Mouse (Mus musculus) midbrain, embryonic 12.5 days (tissue): Measurements from ENCODE around the gene Nsun7. TPM values are rescaled to one million over a fixed set of nuclear protein-coding genes. Genes with fewer than 3 reads are reported as not detected.

Experiments used
- ATAC-seq: fragments of 200-750 bp; cut with Nextera tagmentation; 2 replicates; pipeline ENCODE4 v1.8.0; 2017; ENCODE audit warnings: low read depth, moderate TSS enrichment, moderate library complexity; ENCODE audit not compliant: low FRiP score
- H3K27ac ChIP-seq: fragments of 300-500 bp; sonication (generic); replicated peaks from 2 replicates; pipeline ENCODE4 v1.5.1; 2016; ENCODE audit warnings: mild to moderate bottlenecking
- H3K27me3 ChIP-seq: fragments of 300-500 bp; sonication (generic); 2 replicates; pipeline ENCODE4 v1.6.1; 2016; ENCODE audit warnings: mild to moderate bottlenecking
- H3K36me3 ChIP-seq: fragments of 300-500 bp; sonication (generic); 2 replicates; pipeline ENCODE4 v1.6.1; 2016
- H3K4me1 ChIP-seq: fragments of 300-500 bp; sonication (generic); 2 replicates; pipeline ENCODE4 v1.6.1; 2016
- H3K4me2 ChIP-seq: fragments of 300-500 bp; sonication (generic); replicated peaks from 2 replicates; pipeline ENCODE4 v1.6.1; 2016; ENCODE audit warnings: mild to moderate bottlenecking, moderate library complexity
- H3K4me3 ChIP-seq: fragments of 300-500 bp; sonication (generic); 2 replicates; pipeline ENCODE4 v1.5.1; 2016; ENCODE audit warnings: mild to moderate bottlenecking
- H3K9ac ChIP-seq: fragments of 300-500 bp; sonication (generic); replicated peaks from 2 replicates; pipeline ENCODE4 v1.6.1; 2016; ENCODE audit warnings: mild to moderate bottlenecking, moderate library complexity
- H3K9me3 ChIP-seq: fragments of 300-500 bp; sonication (generic); 2 replicates; pipeline ENCODE4 v1.6.1; 2016; ENCODE audit warnings: mild to moderate bottlenecking
- WGBS: fragments of 180-500 bp; shearing (Covaris S2); methylation state at CpG from one replicate; pipeline ENCODE4 v1.1.7; 2016; 5-methylcytosine and 5-hydroxymethylcytosine counted together
- polyA plus RNA-seq: library from polyadenylated mRNA; unstranded; fragments of >200 nt; fragmentation: Nextera tagmentation; extraction: Ambion mirVana; gene quantifications from 2 replicates; pipeline ENCODE4 v1.2.1, GENCODE M21; 2016

Nsun7 gene
- polyA plus RNA-seq, 1 experiment from 2014 or later: 1.9 TPM

- Histone ChIP-seq H3K4me1 (peaks cover 14% of the 10 kb centered on the region), H3K27me3 (no peaks in the 10 kb centered on the region), H3K36me3 (no peaks in the 10 kb centered on the region), H3K27ac (peak overlapping the region; percentile 54), H3K4me3 (no peak overlapping the region), H3K4me2 (no peak overlapping the region), H3K9ac (no peak overlapping the region), H3K9me3 (no peaks in the 10 kb centered on the region)
- ATAC-seq: no peak
- WGBS: 70% methylated on average over 6 of the region's 6 CpGs
These were observed 59.6 kb downstream of the Nsun7 start for GRCm38 (mm10) chr5:66319341-66319740.

GRCm38 (mm10) chr5:66319827-66320404 is 60.2 kb downstream of the Nsun7 start:
- 31% methylated on average over 14 of the region's 14 CpGs for WGBS
- Histone ChIP-seq H3K36me3 (no peaks in the 10 kb centered on the region), H3K9me3 (no peaks in the 10 kb centered on the region), H3K27ac (peak overlapping the region; percentile 54), H3K27me3 (no peaks in the 10 kb centered on the region), H3K4me2 (no peak overlapping the region), H3K9ac (no peak overlapping the region), H3K4me1 (peaks cover 16% of the 10 kb centered on the region), H3K4me3 (no peak overlapping the region)
- ATAC-seq: 0 out of 2 replicates have a peak, but pooled peaks have one; percentile 23

- Histone ChIP-seq H3K36me3 (no peaks in the 10 kb centered on the region), H3K4me1 (peaks cover 23% of the 10 kb centered on the region), H3K4me2 (no peak overlapping the region), H3K9me3 (no peaks in the 10 kb centered on the region), H3K27ac (no peak overlapping the region), H3K27me3 (peaks cover 3% of the 10 kb centered on the region; the same call in 1 of the 2 replicates), H3K9ac (no peak overlapping the region), H3K4me3 (no peak overlapping the region)
- no peak for ATAC-seq
- 85% methylated on average over 4 of the region's 4 CpGs for WGBS
These were observed 63.4 kb downstream of the Nsun7 start for GRCm38 (mm10) chr5:66323131-66323530.

GRCm38 (mm10) chr5:66323603-66324002 is 63.9 kb downstream of the Nsun7 start:
- H3K36me3 ChIP-seq: no peaks in the 10 kb centered on the region
- no peak overlapping the region for H3K4me3 ChIP-seq
- H3K9ac ChIP-seq: no peak overlapping the region
- peaks cover 3% of the 10 kb centered on the region; the same call in 1 of the 2 replicates for H3K27me3 ChIP-seq
- no peak for ATAC-seq
- H3K4me2 ChIP-seq: no peak overlapping the region
- 91% methylated on average over 11 of the region's 11 CpGs for WGBS
- H3K9me3 ChIP-seq: no peaks in the 10 kb centered on the region
- no peak overlapping the region for H3K27ac ChIP-seq
- H3K4me1 ChIP-seq: peaks cover 27% of the 10 kb centered on the region

- Histone ChIP-seq H3K27me3 (peaks cover 11% of the 10 kb centered on the region; the same call in 1 of the 2 replicates), H3K4me1 (peaks cover 21% of the 10 kb centered on the region), H3K27ac (no peak overlapping the region), H3K9me3 (no peaks in the 10 kb centered on the region), H3K36me3 (no peaks in the 10 kb centered on the region), H3K4me3 (no peak overlapping the region), H3K4me2 (no peak overlapping the region), H3K9ac (no peak overlapping the region)
- WGBS: 81% methylated on average over 7 of the region's 7 CpGs
- ATAC-seq: no peak
These were observed 66.7 kb downstream of the Nsun7 start for GRCm38 (mm10) chr5:66326395-66326794.

GRCm38 (mm10) chr5:66327949-66328726 is 68.4 kb downstream of the Nsun7 start:
- peaks cover 21% of the 10 kb centered on the region for H3K4me1 ChIP-seq
- peaks cover 11% of the 10 kb centered on the region; the same call in 1 of the 2 replicates for H3K27me3 ChIP-seq
- peak overlapping the region; percentile 50 for H3K4me2 ChIP-seq
- H3K9me3 ChIP-seq: no peaks in the 10 kb centered on the region
- WGBS: 18% methylated on average over 19 of the region's 19 CpGs
- no peaks in the 10 kb centered on the region for H3K36me3 ChIP-seq
- H3K27ac ChIP-seq: peak overlapping the region; percentile 77
- H3K9ac ChIP-seq: peak overlapping the region; percentile 25
- H3K4me3 ChIP-seq: peak overlapping the region; percentile 22
- peak; percentile 93 for ATAC-seq

- Histone ChIP-seq H3K4me1 (peaks cover 21% of the 10 kb centered on the region), H3K36me3 (no peaks in the 10 kb centered on the region), H3K27me3 (peaks cover 11% of the 10 kb centered on the region; the same call in 1 of the 2 replicates), H3K9ac (no peak overlapping the region), H3K9me3 (no peaks in the 10 kb centered on the region), H3K27ac (0 out of 2 replicates have a peak overlapping the region, but pooled peaks have one; percentile 77), H3K4me2 (peak overlapping the region; percentile 50), H3K4me3 (no peak overlapping the region)
- WGBS: 76% methylated on average over 7 of the region's 7 CpGs
- ATAC-seq: no peak
These were observed 69.1 kb downstream of the Nsun7 start for GRCm38 (mm10) chr5:66328766-66329165.

- no peak for ATAC-seq
- WGBS: 91% methylated on average over 6 of the region's 6 CpGs
- peaks cover 9% of the 10 kb centered on the region; the same call in 1 of the 2 replicates for H3K27me3 ChIP-seq
These were observed 71.1 kb downstream of the Nsun7 start for GRCm38 (mm10) chr5:66330806-66331205.

GRCm38 (mm10) chr5:66337025-66337968 is 77.6 kb downstream of the Nsun7 start:
- peak; percentile 81 for ATAC-seq
- 5% methylated on average over 38 of the region's 38 CpGs for WGBS
- Histone ChIP-seq H3K27me3 (peaks cover 3% of the 10 kb centered on the region; the same call in 1 of the 2 replicates), H3K4me3 (peak overlapping the region; percentile 48), H3K9ac (peak overlapping the region; percentile 65), H3K9me3 (no peaks in the 10 kb centered on the region), H3K4me2 (peak overlapping the region; percentile 85), H3K36me3 (no peaks in the 10 kb centered on the region), H3K27ac (peak overlapping the region; percentile 52), H3K4me1 (peaks cover 40% of the 10 kb centered on the region)

More at GRCm38 (mm10) chr5:66330806-66331205, 71.1 kb downstream of the Nsun7 start:
- no peaks in the 10 kb centered on the region for H3K36me3 ChIP-seq
- no peak overlapping the region for H3K9ac ChIP-seq
- H3K4me1 ChIP-seq: peaks cover 18% of the 10 kb centered on the region
- no peak overlapping the region for H3K27ac ChIP-seq
- no peak overlapping the region for H3K4me3 ChIP-seq
- no peaks in the 10 kb centered on the region for H3K9me3 ChIP-seq
- H3K4me2 ChIP-seq: no peak overlapping the region

- peak; percentile 61 for ATAC-seq
- Histone ChIP-seq H3K4me3 (peak overlapping the region; percentile 48), H3K27me3 (peaks cover 3% of the 10 kb centered on the region; the same call in 1 of the 2 replicates), H3K9ac (peak overlapping the region; percentile 65; the same call in 1 of the 2 replicates), H3K4me2 (peak overlapping the region; percentile 85), H3K4me1 (peaks cover 40% of the 10 kb centered on the region), H3K27ac (no peak overlapping the region), H3K36me3 (no peaks in the 10 kb centered on the region), H3K9me3 (no peaks in the 10 kb centered on the region)
- WGBS: 31% methylated on average over 6 of the region's 6 CpGs
These were observed 78.3 kb downstream of the Nsun7 start for GRCm38 (mm10) chr5:66337969-66338345.

- Histone ChIP-seq H3K27ac (no peak overlapping the region), H3K36me3 (no peaks in the 10 kb centered on the region), H3K9ac (no peak overlapping the region), H3K4me2 (no peak overlapping the region), H3K4me1 (peaks cover 40% of the 10 kb centered on the region), H3K9me3 (no peaks in the 10 kb centered on the region), H3K4me3 (no peak overlapping the region), H3K27me3 (peaks cover 3% of the 10 kb centered on the region; the same call in 1 of the 2 replicates)
- ATAC-seq: no peak
- 26% methylated on average over 7 of the region's 7 CpGs for WGBS
These were observed 78.9 kb downstream of the Nsun7 start for GRCm38 (mm10) chr5:66338583-66338982.
